Mouse (Mus musculus): ENCODE results near the gene Rad50. TPM values are rescaled to one million over a fixed set of nuclear protein-coding genes. Genes with fewer than 3 reads are reported as not detected.
A peak's percentile ranks its signal among the peaks of the same experiment; 100 is the strongest.

The Rad50 gene
- total and polyA plus RNA-seq, 3 experiments: 39.6 to 53.6 (median 48.2) TPM

DNA sequence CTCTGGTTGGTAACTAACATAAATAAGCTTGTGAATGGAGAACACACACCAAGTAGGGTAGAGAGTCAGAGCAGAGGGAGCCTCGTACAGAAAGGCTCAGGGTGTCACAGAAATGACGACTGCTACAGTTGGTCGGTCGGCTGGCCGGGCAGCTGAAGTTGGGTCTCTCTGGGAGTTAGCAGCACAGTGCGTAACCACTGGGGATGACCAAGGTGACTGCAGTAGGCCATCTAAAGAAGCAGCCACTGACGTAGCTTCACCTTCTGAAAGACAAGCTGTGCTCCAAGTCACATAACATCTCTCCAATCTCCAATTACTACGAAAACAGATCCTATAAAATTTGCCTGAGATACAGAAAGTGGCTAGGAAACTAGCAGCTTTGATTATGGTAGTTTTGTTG is 49.7 kb downstream of the Rad50 start (continued):
- TF ChIP-seq MEF2A (IDR thresholded peaks at IDR 0.05; ENCODE audit: borderline replicate concordance, low read depth, low read length) (no peak), MAZ (IDR thresholded peaks at IDR 0.05; ENCODE audit: low read depth, low read length) (no peak), MAFK (IDR thresholded peaks at IDR 0.05; ENCODE audit: insufficient replicate concordance, low read length) (no peak)

GRCm38 (mm10) chr11:53656558-53657202 is 50.4 kb downstream of the Rad50 start:
- Histone ChIP-seq H3K36me3 (replicated peaks in 1 of 2; ENCODE audit: control insufficient read depth in 1 of 2, insufficient read depth in 1 of 2, low read length in 1 of 2) (peaks cover 40 to 58% of the 10 kb centered on the region in 2 experiments), H3K27ac (ENCODE audit: insufficient read depth, low read depth) (peak overlapping the region; percentile 95), H3K4me1 (ENCODE audit: control insufficient read depth in 1 of 2, insufficient read depth in 2 of 2) (peaks cover 31 to 78% of the 10 kb centered on the region in 2 experiments), H3K4me2 (ENCODE audit: insufficient read depth, low read depth, poor library complexity, severe bottlenecking) (peak overlapping the region; percentile 53), H3K79me2 (replicated peaks; ENCODE audit: control insufficient read depth, extremely low read depth, insufficient read depth, poor library complexity, severe bottlenecking) (peaks cover 7% of the 10 kb centered on the region), H3K27me3 (replicated peaks) (no peaks in the 10 kb centered on the region), H3K4me3 (replicated peaks in 1 of 3; ENCODE audit: low read depth in 2 of 3, low read length in 2 of 3, poor library complexity in 1 of 3) (no peak overlapping the region), H3K9me3 (replicated peaks; ENCODE audit: low read length) (no peaks in the 10 kb centered on the region), H3K9ac (ENCODE audit: insufficient read depth, low read depth) (peak overlapping the region; percentile 65)
- in situ Hi-C loops (cut with MboI; ENCODE audit: low pct_ligation_motif_present, low pct_unique_long_range_greater_than_20kb, low sequenced_read_pairs): no loop called here
- peak; percentile 95 for DNase-seq (ENCODE audit: extremely low read depth)
- dilution Hi-C loops (cut with MboI; ENCODE audit: extremely low pct_ligation_motif_present, extremely low pct_unique_long_range_greater_than_20kb, low sequenced_read_pairs): no loop called here
- TF ChIP-seq EP300 (IDR thresholded peaks at IDR 0.05; ENCODE audit: low read length): peak; percentile 100
- peak; percentile 79 for TF ChIP-seq SIN3A (IDR thresholded peaks at IDR 0.05; ENCODE audit: low read length)
- no peak for TF ChIP-seq UBTF (IDR thresholded peaks at IDR 0.05; ENCODE audit: low read depth, low read length)
- peak; percentile 98 for TF ChIP-seq MAZ (IDR thresholded peaks at IDR 0.05; ENCODE audit: low read depth, low read length)
- TF ChIP-seq MYC (IDR thresholded peaks at IDR 0.05; ENCODE audit: low read depth, low read length): peak; percentile 85
- TF ChIP-seq ZKSCAN1 (IDR thresholded peaks at IDR 0.05; ENCODE audit: borderline replicate concordance, low read depth, low read length): no peak
- TF ChIP-seq ZNF384 (IDR thresholded peaks at IDR 0.05; ENCODE audit: low read depth, low read length): peak; percentile 89
- TF ChIP-seq HCFC1 (IDR thresholded peaks at IDR 0.05; ENCODE audit: low read depth, low read length): peak; percentile 68
- no peak for TF ChIP-seq USF2 (conservative IDR thresholded peaks at IDR 0.05; ENCODE audit: low read depth, low read length)
- TF ChIP-seq IRF4 (IDR thresholded peaks at IDR 0.05; ENCODE audit: low read depth, low read length): peak; percentile 100
- no peak for TF ChIP-seq USF1 (IDR thresholded peaks at IDR 0.05; ENCODE audit: low read depth, low read length)
- TF ChIP-seq POLR2AphosphoS2 (IDR thresholded peaks at IDR 0.05; ENCODE audit: low read depth, low read length): peak; percentile 33; the same call in 1 of the 2 replicates
- TF ChIP-seq CHD1 (IDR thresholded peaks at IDR 0.05; ENCODE audit: low read depth, low read length): no peak; the same call in none of the 2 replicates
- peak; percentile 63; the same call in 1 of the 2 replicates for TF ChIP-seq ELF1 (IDR thresholded peaks at IDR 0.05; ENCODE audit: low read depth, low read length)
- peak; percentile 65 for TF ChIP-seq MXI1 (IDR thresholded peaks at IDR 0.05; ENCODE audit: low read depth, low read length)
- TF ChIP-seq JUND (conservative IDR thresholded peaks at IDR 0.05; ENCODE audit: low read depth, low read length): peak; percentile 100
- TF ChIP-seq ETS1 (conservative IDR thresholded peaks at IDR 0.05; ENCODE audit: low read depth, low read length): peak; percentile 100
- TF ChIP-seq KAT2A (IDR thresholded peaks at IDR 0.05; ENCODE audit: insufficient replicate concordance, low read length): 0 out of 2 replicates have a peak, but pooled peaks have one; percentile 51
- TF ChIP-seq ZC3H11A (IDR thresholded peaks at IDR 0.05; ENCODE audit: low read depth, low read length): no peak
- no peak for TF ChIP-seq PAX5 (IDR thresholded peaks at IDR 0.05; ENCODE audit: low read length)
- peak; percentile 64; the same call in 1 of the 2 replicates for TF ChIP-seq ZMIZ1 (IDR thresholded peaks at IDR 0.05; ENCODE audit: low read depth, low read length)
- TF ChIP-seq BHLHE40 (IDR thresholded peaks at IDR 0.05; ENCODE audit: low read depth, low read length): peak; percentile 98
- TF ChIP-seq NELFE (IDR thresholded peaks at IDR 0.05; ENCODE audit: low read depth, low read length): peak; percentile 46; the same call in 1 of the 2 replicates
- peak; percentile 26 for TF ChIP-seq POLR2A (IDR thresholded peaks at IDR 0.05; ENCODE audit: low read depth, low read length)
- no peak for TF ChIP-seq CTCF (conservative IDR thresholded peaks at IDR 0.05 in 1 of 2, IDR thresholded peaks at IDR 0.05 in 1 of 2; ENCODE audit: low read depth in 2 of 2, low read length in 2 of 2)
- no peak for TF ChIP-seq GABPA (IDR thresholded peaks at IDR 0.05; ENCODE audit: insufficient replicate concordance, low read depth, low read length)
- TF ChIP-seq MAX (IDR thresholded peaks at IDR 0.05; ENCODE audit: low read length): peak; percentile 89
- TF ChIP-seq RAD21 (IDR thresholded peaks at IDR 0.05; ENCODE audit: low read depth, low read length): no peak; the same call in 1 of the 2 replicates
- TF ChIP-seq NRF1 (IDR thresholded peaks at IDR 0.05; ENCODE audit: low read depth, low read length): peak; percentile 47; the same call in 1 of the 2 replicates
- TF ChIP-seq MAFK (IDR thresholded peaks at IDR 0.05; ENCODE audit: insufficient replicate concordance, low read length): peak; percentile 93
- TF ChIP-seq TCF12 (IDR thresholded peaks at IDR 0.05; ENCODE audit: low read depth, low read length): peak; percentile 98
- 0 out of 2 replicates have a peak, but pooled peaks have one; percentile 59 for TF ChIP-seq TBP (conservative IDR thresholded peaks at IDR 0.05; ENCODE audit: low read depth, low read length)
- TF ChIP-seq JUN (IDR thresholded peaks at IDR 0.05; ENCODE audit: insufficient read depth, low read depth, low read length): peak; percentile 100
- peak; percentile 50 for TF ChIP-seq SMC3 (IDR thresholded peaks at IDR 0.05; ENCODE audit: low read depth, low read length)
- TF ChIP-seq E2F4 (IDR thresholded peaks at IDR 0.05; ENCODE audit: insufficient replicate concordance, low read depth, low read length): no peak

Data from CH12.LX (cell line).